In the genomic region with DNA sequence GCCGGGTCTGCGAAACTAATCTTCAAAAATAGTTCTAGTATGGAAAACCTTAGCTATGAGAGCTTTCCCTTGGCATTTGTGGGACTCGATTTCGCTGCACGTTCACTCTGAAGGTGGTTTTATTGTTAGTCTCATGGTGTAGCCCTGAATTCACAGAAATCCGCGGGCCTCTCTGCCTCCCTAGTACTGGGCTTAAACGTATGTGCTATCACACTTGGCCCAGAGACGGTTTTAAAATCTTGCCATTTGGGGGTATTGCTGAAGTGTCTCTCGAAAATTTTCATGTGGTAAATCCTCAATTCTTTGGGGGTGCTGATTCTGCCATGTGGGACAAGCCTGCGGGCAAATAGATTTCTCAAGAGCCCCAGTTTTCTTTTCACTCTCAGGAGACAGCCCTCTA, we compare ENCODE assay signal across 9 mouse cellular contexts. TPM values are rescaled to one million over a fixed set of nuclear protein-coding genes. Genes with fewer than 3 reads are reported as not detected.
A peak's percentile ranks its signal among the peaks of the same experiment; 100 is the strongest.
DNase-seq lines count a peak whose midpoint lies in the region; ATAC-seq and TF ChIP-seq lines count a peak whose summit lies in the region.
"Had no signal": no experiment of that assay in that cellular context is flagged by ENCODE, and none has a peak within 500 bp of the region (broad histone marks: within the 10 kb centered on the region; RNA-seq: fewer than 3 reads in every experiment).

No protein-coding gene starts in this region.

- peak overlapping the region; percentile 82 for H3K9ac ChIP-seq in forebrain, embryonic 16.5 days (replicated peaks; ENCODE audit: low read depth, low read length)
- H3K9ac ChIP-seq in liver, embryonic 16.5 days (ENCODE audit: low read depth, low read length), result peak overlapping the region; percentile 75

- in situ Hi-C loops in Patski (cut with MboI; ENCODE audit: low pct_unique_long_range_greater_than_20kb), result no loop called here

- TF ChIP-seq POLR2A in kidney, adult 2 months (IDR thresholded peaks at IDR 0.05; ENCODE audit: low read depth, low read length), result no peak

- no peaks in the 10 kb centered on the region for H3K27me3 ChIP-seq in kidney, adult 2 months (replicated peaks; ENCODE audit: control insufficient read depth, insufficient read depth, low read length)
- H3K27me3 ChIP-seq in Patski, result no peaks in the 10 kb centered on the region
- H3K27me3 ChIP-seq in forebrain, embryonic 16.5 days (replicated peaks; ENCODE audit: control insufficient read depth, insufficient read depth, low read length), result no peaks in the 10 kb centered on the region
- H3K27me3 ChIP-seq in liver, embryonic 16.5 days (ENCODE audit: control insufficient read depth, insufficient read depth, low read depth, low read length), result no peaks in the 10 kb centered on the region

- H3K4me2 ChIP-seq in forebrain, embryonic 16.5 days (ENCODE audit: low read length), result peak overlapping the region; percentile 79
- H3K4me2 ChIP-seq in liver, embryonic 16.5 days (ENCODE audit: low read depth, low read length), result peak overlapping the region; percentile 84

- peak overlapping the region; percentile 69 for H3K4me3 ChIP-seq in kidney, adult 2 months (ENCODE audit: insufficient read depth, low read depth, low read length)
- peak overlapping the region; percentile 91 for H3K4me3 ChIP-seq in forebrain, embryonic 16.5 days (replicated peaks; ENCODE audit: low read length)
- peak overlapping the region; percentile 81 for H3K4me3 ChIP-seq in liver, embryonic 16.5 days (ENCODE audit: low read depth, low read length)

- no peak for DNase-seq in kidney, adult 2 months
- DNase-seq in kidney, postnatal 14 days, result no peak
- no peak for DNase-seq in Patski (ENCODE audit: low read depth, low spot score)
- DNase-seq in ovary, postnatal 14 days (ENCODE audit: low spot score), result no peak
- DNase-seq in urinary bladder, postnatal 4 days (ENCODE audit: low spot score in 2 of 2), result no peak

- POLR2A ChIA-PET in Patski (lab: Charles Lee), result no interaction called here

- H3K4me1 ChIP-seq in kidney, adult 2 months (ENCODE audit: control insufficient read depth, insufficient read depth, low read length), result peaks cover 10% of the 10 kb centered on the region
- peaks cover 25% of the 10 kb centered on the region for H3K4me1 ChIP-seq in forebrain, embryonic 16.5 days (replicated peaks; ENCODE audit: control insufficient read depth, insufficient read depth, low read length)
- peaks cover 17% of the 10 kb centered on the region for H3K4me1 ChIP-seq in liver, embryonic 16.5 days (ENCODE audit: control insufficient read depth, low read depth, low read length)

- TF ChIP-seq CTCF in kidney, adult 2 months (conservative IDR thresholded peaks at IDR 0.05; ENCODE audit: insufficient read depth, insufficient read length, low read depth, low read length), result no peak
- TF ChIP-seq CTCF in Patski (IDR thresholded peaks at IDR 0.05), result no peak

- H3K36me3 ChIP-seq in kidney, adult 2 months (ENCODE audit: control insufficient read depth, insufficient read depth, low read length), result no peaks in the 10 kb centered on the region
- H3K36me3 ChIP-seq in forebrain, embryonic 16.5 days (ENCODE audit: control insufficient read depth, insufficient read depth), result no peaks in the 10 kb centered on the region
- H3K36me3 ChIP-seq in liver, embryonic 16.5 days (ENCODE audit: control insufficient read depth, insufficient read depth), result no peaks in the 10 kb centered on the region

- no peaks in the 10 kb centered on the region for H3K9me3 ChIP-seq in forebrain, embryonic 16.5 days (ENCODE audit: control insufficient read depth, low read length)
- H3K9me3 ChIP-seq in liver, embryonic 16.5 days (replicated peaks; ENCODE audit: control insufficient read depth, low read length), result no peaks in the 10 kb centered on the region

- H3K27ac ChIP-seq in kidney, adult 2 months (ENCODE audit: insufficient read depth, low read depth, low read length), result peak overlapping the region; percentile 62; the same call in 1 of the 2 replicates
- 0 out of 2 replicates have a peak overlapping the region, but pooled peaks have one; percentile 11 for H3K27ac ChIP-seq in forebrain, embryonic 16.5 days (ENCODE audit: low read length)
- H3K27ac ChIP-seq in liver, embryonic 16.5 days (ENCODE audit: low read length), result peak overlapping the region; percentile 46

- 4% methylated on average over 11 of the region's 11 CpGs for WGBS in kidney, adult 2 months
- WGBS in forebrain, embryonic 16.5 days, result 5% methylated on average over 11 of the region's 11 CpGs
- WGBS in liver, embryonic 16.5 days (ENCODE audit: insufficient replicate concordance), result 3% methylated on average over 11 of the region's 11 CpGs

- ATAC-seq in Patski, result peak; percentile 6
- 0 out of 2 replicates have a peak, but pooled peaks have one; percentile 5 for ATAC-seq in forebrain, embryonic 16.5 days
- no peak; the same call in 1 of the 2 replicates for ATAC-seq in liver, embryonic 16.5 days (ENCODE audit: low read depth)
- no peak for ATAC-seq in granulocyte monocyte progenitor cell, adult 5-6 weeks (replicated peaks; ENCODE audit: poor library complexity, severe bottlenecking)

- CTCF ChIA-PET in Patski (lab: Charles Lee), result no interaction called here

RNA-seq across cellular contexts. Expression of gene Nphp1, which starts 0.4 kb away (rescaled TPM):
- 21.0 and 25.9 TPM in 2 replicates for polyA plus RNA-seq in kidney, adult 2 months (2012; rRNA removed)
- polyA plus RNA-seq in Patski (2021), result 58.5 TPM
- polyA plus RNA-seq in forebrain, embryonic 16.5 days (2015; fragmentation: Nextera tagmentation; extraction: Ambion mirVana), result 17.6 and 17.9 TPM in 2 replicates
- polyA plus RNA-seq in liver, embryonic 16.5 days (2015; fragmentation: Nextera tagmentation; extraction: Ambion mirVana), result 3.0 and 3.4 TPM in 2 replicates
- total RNA-seq in granulocyte monocyte progenitor cell, adult 5-6 weeks (2014; fragmentation: Nextera tagmentation), result 14.8 and 16.3 TPM in 2 replicates
- 12.0 and 14.8 TPM in 2 replicates for total RNA-seq in granulocyte monocyte progenitor cell, adult 5-6 weeks (2017)

RNA-seq across cellular contexts. Expression of gene Mtln, which starts 3.1 kb away (rescaled TPM):
- polyA plus RNA-seq in kidney, adult 2 months (2012; rRNA removed), result 70.5 and 92.9 TPM in 2 replicates
- 34.9 TPM for polyA plus RNA-seq in Patski (2021)
- polyA plus RNA-seq in forebrain, embryonic 16.5 days (2015; fragmentation: Nextera tagmentation; extraction: Ambion mirVana), result 29.5 and 30.1 TPM in 2 replicates
- polyA plus RNA-seq in liver, embryonic 16.5 days (2015; fragmentation: Nextera tagmentation; extraction: Ambion mirVana), result 12.7 and 16.3 TPM in 2 replicates
- total RNA-seq in granulocyte monocyte progenitor cell, adult 5-6 weeks (2014; fragmentation: Nextera tagmentation), result 27.5 and 38.7 TPM in 2 replicates
- 38.6 and 44.3 TPM in 2 replicates for total RNA-seq in granulocyte monocyte progenitor cell, adult 5-6 weeks (2017)

RNA-seq across cellular contexts. Expression of gene Bub1, which starts 42.5 kb away (rescaled TPM):
- polyA plus RNA-seq in kidney, adult 2 months (2012; rRNA removed), result 0.08 TPM in 2 replicates
- 23.7 TPM for polyA plus RNA-seq in Patski (2021)
- 21.9 and 24.6 TPM in 2 replicates for polyA plus RNA-seq in forebrain, embryonic 16.5 days (2015; fragmentation: Nextera tagmentation; extraction: Ambion mirVana)
- polyA plus RNA-seq in liver, embryonic 16.5 days (2015; fragmentation: Nextera tagmentation; extraction: Ambion mirVana), result 28.9 and 29.7 TPM in 2 replicates
- total RNA-seq in granulocyte monocyte progenitor cell, adult 5-6 weeks (2014; fragmentation: Nextera tagmentation), result 26.9 and 56.1 TPM in 2 replicates
- 61.3 and 66.2 TPM in 2 replicates for total RNA-seq in granulocyte monocyte progenitor cell, adult 5-6 weeks (2017)
- total RNA-seq: neutrophil, adult 5-6 weeks had no signal

RNA-seq across cellular contexts. Expression of gene Acoxl, which starts 49.5 kb away (rescaled TPM):
- 0.04 TPM in 1 of 2 replicates, not detected in the other for polyA plus RNA-seq in kidney, adult 2 months (2012; rRNA removed)
- 0.03 TPM for polyA plus RNA-seq in Patski (2021)
- not detected in 2 replicates for polyA plus RNA-seq in forebrain, embryonic 16.5 days (2015; fragmentation: Nextera tagmentation; extraction: Ambion mirVana)
- 0.04 and 0.05 TPM in 2 replicates for polyA plus RNA-seq in liver, embryonic 16.5 days (2015; fragmentation: Nextera tagmentation; extraction: Ambion mirVana)
- total RNA-seq in granulocyte monocyte progenitor cell, adult 5-6 weeks (2014; fragmentation: Nextera tagmentation), result not detected in 2 replicates
- 0.17 TPM in 1 of 2 replicates, not detected in the other for total RNA-seq in granulocyte monocyte progenitor cell, adult 5-6 weeks (2017)

RNA-seq across cellular contexts. Expression of gene Mall, which starts 59.4 kb away (rescaled TPM):
- 1.3 and 1.8 TPM in 2 replicates for polyA plus RNA-seq in kidney, adult 2 months (2012; rRNA removed)
- polyA plus RNA-seq in Patski (2021), result 0.05 TPM
- 0.91 TPM in 2 replicates for polyA plus RNA-seq in forebrain, embryonic 16.5 days (2015; fragmentation: Nextera tagmentation; extraction: Ambion mirVana)
- 0.07 and 0.25 TPM in 2 replicates for polyA plus RNA-seq in liver, embryonic 16.5 days (2015; fragmentation: Nextera tagmentation; extraction: Ambion mirVana)
- not detected in 2 replicates for total RNA-seq in granulocyte monocyte progenitor cell, adult 5-6 weeks (2014; fragmentation: Nextera tagmentation)
- not detected in 2 replicates for total RNA-seq in granulocyte monocyte progenitor cell, adult 5-6 weeks (2017)
- total RNA-seq: neutrophil, adult 5-6 weeks had no signal

Comparison
In these comparisons a context has a peak if more than half of its experiments do, and no peak if none do; other contexts are left out.
1. H3K27ac ChIP-seq: peak in every context shown above with its lines; median percentile 62 in kidney, adult 2 months; 46 in liver, embryonic 16.5 days; 11 in forebrain, embryonic 16.5 days.
2. ATAC-seq: peak in Patski (single experiment) and forebrain, embryonic 16.5 days (single experiment); none in liver, embryonic 16.5 days (single experiment) and granulocyte monocyte progenitor cell, adult 5-6 weeks (single experiment).
3. RNA of gene Bub1, which starts 42.5 kb away (polyA plus RNA-seq): 28.9 to 29.7 TPM in liver, embryonic 16.5 days, 23.7 TPM in Patski (single experiment) and 21.9 to 24.6 TPM in forebrain, embryonic 16.5 days; 0.08 TPM in kidney, adult 2 months; every median in the first group is over 10 times any median in the second.
4. Peak in every context shown above with its lines, with median percentiles within 50 percentile points of each other: H3K4me3 ChIP-seq.